Mouse (Mus musculus) CH12.LX (cell line): ENCODE measurements around the gene Sycp3. TPM values are rescaled to one million over a fixed set of nuclear protein-coding genes. Genes with fewer than 3 reads are reported as not detected.

Experiments used
- DNase-seq: peaks from one replicate; pipeline ENCODE4 v3.0.0-alpha.2; 2013; ENCODE audit errors: extremely low read depth
- H3K27ac ChIP-seq: 2 replicates; pipeline ENCODE4 v1.5.1; 2012; ENCODE audit warnings: low read depth, mild to moderate bottlenecking, control low read depth, moderate library complexity; ENCODE audit not compliant: insufficient read depth
- H3K27me3 ChIP-seq: replicated peaks from 2 replicates; pipeline ENCODE3; 2012; ENCODE audit warnings: inconsistent platforms
- H3K36me3 ChIP-seq, 2 experiments: replicated peaks in 1 of 2; 2 replicates each; pipeline versions ENCODE3 to v1.6.1; 2012; ENCODE audit warnings: inconsistent platforms in 1 of 2, low read length in 1 of 2, mild to moderate bottlenecking in 1 of 2, mixed read lengths in 1 of 2, moderate library complexity in 1 of 2; ENCODE audit not compliant: control insufficient read depth in 1 of 2, insufficient read depth in 1 of 2
- H3K4me1 ChIP-seq, 2 experiments: 2 replicates each; pipeline ENCODE4 v1.6.1; 2012; ENCODE audit warnings: inconsistent platforms in 1 of 2, moderate library complexity in 1 of 2; ENCODE audit not compliant: insufficient read depth in 2 of 2, control insufficient read depth in 1 of 2
- H3K4me2 ChIP-seq: 2 replicates; pipeline ENCODE4 v1.6.1; 2012; ENCODE audit warnings: low read depth, mild to moderate bottlenecking, control low read depth; ENCODE audit not compliant: poor library complexity, insufficient read depth, severe bottlenecking
- H3K4me3 ChIP-seq, 3 experiments: fragments of 150-350 bp in 1 of 3; sonication (generic) in 1 of 3; replicated peaks in 1 of 3; 2 replicates each; pipeline versions ENCODE3 to v1.5.1; 2011 to 2012; ENCODE audit warnings: low read depth in 2 of 3, low read length in 2 of 3, mild to moderate bottlenecking in 2 of 3, moderate library complexity in 2 of 3, control low read depth in 1 of 3, improper control_type of control experiment in 1 of 3, inconsistent platforms in 1 of 3, mixed read lengths in 1 of 3; ENCODE audit not compliant: poor library complexity in 1 of 3
- H3K79me2 ChIP-seq: replicated peaks from 2 replicates; pipeline ENCODE4 v1.6.1; 2012; ENCODE audit warnings: mild to moderate bottlenecking, moderate library complexity; ENCODE audit not compliant: control insufficient read depth, poor library complexity, insufficient read depth, severe bottlenecking; ENCODE audit errors: extremely low read depth
- H3K9ac ChIP-seq: 2 replicates; pipeline ENCODE4 v1.6.1; 2012; ENCODE audit warnings: low read depth, mild to moderate bottlenecking, control low read depth, moderate library complexity; ENCODE audit not compliant: insufficient read depth
- H3K9me3 ChIP-seq: replicated peaks from 2 replicates; pipeline ENCODE3; 2012; ENCODE audit warnings: low read length, inconsistent platforms, mixed read lengths
- BHLHE40 ChIP-seq: IDR thresholded peaks from 2 replicates; pipeline ENCODE4 v1.6.1; 2011; ENCODE audit warnings: mild to moderate bottlenecking, low read depth, low read length, improper control_type of control experiment
- CHD1 ChIP-seq: IDR thresholded peaks from 2 replicates; pipeline ENCODE4 v1.6.1; 2012; ENCODE audit warnings: low read depth, low read length, improper control_type of control experiment, inconsistent platforms
- CHD2 ChIP-seq: IDR thresholded peaks from 2 replicates; pipeline ENCODE4 v1.6.1; 2011; ENCODE audit warnings: low read length, improper control_type of control experiment
- E2F4 ChIP-seq: IDR thresholded peaks from 2 replicates; pipeline ENCODE4 v1.6.1; 2011; ENCODE audit warnings: low read depth, low read length, improper control_type of control experiment; ENCODE audit not compliant: insufficient replicate concordance
- EP300 ChIP-seq: IDR thresholded peaks from 2 replicates; pipeline ENCODE4 v1.6.1; 2011; ENCODE audit warnings: low read length, improper control_type of control experiment
- GABPA ChIP-seq: IDR thresholded peaks from 2 replicates; pipeline ENCODE4 v1.6.1; 2012; ENCODE audit warnings: low read depth, low read length, improper control_type of control experiment, inconsistent platforms; ENCODE audit not compliant: insufficient replicate concordance
- IRF4 ChIP-seq: IDR thresholded peaks from 2 replicates; pipeline ENCODE4 v1.6.1; 2014; ENCODE audit warnings: low read depth, mild to moderate bottlenecking, inconsistent platforms, low read length, improper control_type of control experiment
- JUND ChIP-seq: conservative IDR thresholded peaks from 2 replicates; pipeline ENCODE4 v1.6.1; 2011; ENCODE audit warnings: low read depth, low read length, improper control_type of control experiment
- KAT2A ChIP-seq: IDR thresholded peaks from 2 replicates; pipeline ENCODE4 v1.6.1; 2012; ENCODE audit warnings: low read length, improper control_type of control experiment, inconsistent platforms; ENCODE audit not compliant: insufficient replicate concordance
- MXI1 ChIP-seq: IDR thresholded peaks from 2 replicates; pipeline ENCODE4 v1.6.1; 2011; ENCODE audit warnings: mild to moderate bottlenecking, low read depth, low read length, improper control_type of control experiment
- MYC ChIP-seq: IDR thresholded peaks from 2 replicates; pipeline ENCODE4 v1.6.1; 2011; ENCODE audit warnings: low read depth, mild to moderate bottlenecking, improper control_type of control experiment, low read length
- NELFE ChIP-seq: IDR thresholded peaks from 2 replicates; pipeline ENCODE4 v1.6.1; 2011; ENCODE audit warnings: low read depth, low read length, improper control_type of control experiment
- NRF1 ChIP-seq: IDR thresholded peaks from 2 replicates; pipeline ENCODE4 v1.6.1; 2014; ENCODE audit warnings: low read depth, mild to moderate bottlenecking, inconsistent platforms, low read length, improper control_type of control experiment, moderate library complexity
- PAX5 ChIP-seq: IDR thresholded peaks from 2 replicates; pipeline ENCODE4 v1.6.1; 2012; ENCODE audit warnings: low read length, inconsistent platforms, mixed read lengths
- RAD21 ChIP-seq: IDR thresholded peaks from 2 replicates; pipeline ENCODE4 v1.6.1; 2011; ENCODE audit warnings: low read depth, mild to moderate bottlenecking, low read length, improper control_type of control experiment, moderate library complexity
- SIN3A ChIP-seq: IDR thresholded peaks from 2 replicates; pipeline ENCODE4 v1.6.1; 2012; ENCODE audit warnings: low read length, improper control_type of control experiment, inconsistent platforms
- UBTF ChIP-seq: IDR thresholded peaks from 2 replicates; pipeline ENCODE4 v1.6.1; 2012; ENCODE audit warnings: low read depth, mild to moderate bottlenecking, inconsistent platforms, low read length, improper control_type of control experiment, moderate library complexity
- USF1 ChIP-seq: IDR thresholded peaks from 2 replicates; pipeline ENCODE4 v1.6.1; 2014; ENCODE audit warnings: low read depth, mild to moderate bottlenecking, inconsistent platforms, low read length, improper control_type of control experiment
- ZC3H11A ChIP-seq: IDR thresholded peaks from 2 replicates; pipeline ENCODE4 v1.6.1; 2012; ENCODE audit warnings: low read depth, mild to moderate bottlenecking, inconsistent platforms, low read length, improper control_type of control experiment
- ZKSCAN1 ChIP-seq: IDR thresholded peaks from 2 replicates; pipeline ENCODE4 v1.6.1; 2012; ENCODE audit warnings: low read depth, inconsistent platforms, low read length, improper control_type of control experiment, borderline replicate concordance
- ZMIZ1 ChIP-seq: IDR thresholded peaks from 2 replicates; pipeline ENCODE4 v1.6.1; 2012; ENCODE audit warnings: low read depth, mild to moderate bottlenecking, inconsistent platforms, low read length, improper control_type of control experiment
- ZNF384 ChIP-seq: IDR thresholded peaks from 2 replicates; pipeline ENCODE4 v1.6.1; 2012; ENCODE audit warnings: low read depth, low read length, improper control_type of control experiment, inconsistent platforms
- dilution Hi-C: fragments of 300-500 bp; cut with MboI; formaldehyde crosslinking; loops from 2 replicates; pipeline ENCODE4 v1.14.3; 2020; ENCODE audit warnings: low sequenced_read_pairs; ENCODE audit not compliant: extremely low pct_unique_long_range_greater_than_20kb, extremely low pct_ligation_motif_present
- in situ Hi-C: fragments of 300-500 bp; cut with MboI; formaldehyde crosslinking; loops from 3 replicates; pipeline ENCODE4 v1.14.3; 2019; ENCODE audit warnings: low sequenced_read_pairs, low pct_ligation_motif_present, low pct_unique_long_range_greater_than_20kb, mixed read lengths
- polyA plus RNA-seq: library from polyadenylated mRNA; unstranded; fragments of >175 nt; gene quantifications from 2 replicates; pipeline ENCODE4 v1.2.1, GENCODE M21; 2012; ENCODE audit warnings: low read depth; ENCODE audit not compliant: insufficient read length
- total RNA-seq, 2 experiments: library from RNA; depleted of rRNA; stranded (reverse); fragments of 300-350 nt in 1 of 2; fragments of >200 nt in 1 of 2; gene quantifications; 2 replicates each; pipeline ENCODE4 v1.2.3; 2012 to 2014

Gene Sycp3
- total and polyA plus RNA-seq, 3 experiments, result not detected

GRCm38 (mm10) chr10:88507691-88508143 is 48.3 kb downstream of the Sycp3 start:
- Histone ChIP-seq H3K79me2 (no peaks in the 10 kb centered on the region), H3K4me1 (peaks cover 0 to 11% of the 10 kb centered on the region in 2 experiments; a peak in 2 of 4 replicates), H3K27ac (no peak overlapping the region), H3K9me3 (no peaks in the 10 kb centered on the region), H3K27me3 (peaks cover 5% of the 10 kb centered on the region), H3K9ac (no peak overlapping the region), H3K36me3 (no peaks in the 10 kb centered on the region), H3K4me3 (no peak overlapping the region), H3K4me2 (no peak overlapping the region)
- TF ChIP-seq RAD21, result no peak
- no peak for TF ChIP-seq MXI1
- TF ChIP-seq EP300, result no peak
- TF ChIP-seq SIN3A, result no peak
- no peak for TF ChIP-seq MYC
- TF ChIP-seq CHD2, result no peak
- no peak for TF ChIP-seq E2F4
- no peak for TF ChIP-seq USF1
- TF ChIP-seq ZC3H11A, result no peak
- TF ChIP-seq ZMIZ1, result no peak
- no peak for TF ChIP-seq IRF4
- no peak for TF ChIP-seq JUND
- no peak for TF ChIP-seq KAT2A
- no peak for TF ChIP-seq CHD1
- TF ChIP-seq GABPA, result no peak
- TF ChIP-seq ZNF384, result no peak
- TF ChIP-seq BHLHE40, result no peak
- no peak for DNase-seq
- in situ Hi-C loops (no loop called here), dilution Hi-C loops (no loop called here)

- in situ Hi-C loops, result no loop called here
- no peaks in the 10 kb centered on the region for H3K27me3 ChIP-seq
- H3K79me2 ChIP-seq, result no peaks in the 10 kb centered on the region
- peaks cover 0 to 11% of the 10 kb centered on the region in 2 experiments; a peak in 2 of 4 replicates for H3K4me1 ChIP-seq
- H3K4me2 ChIP-seq, result no peak overlapping the region
- H3K4me3 ChIP-seq, result no peak overlapping the region
- TF ChIP-seq ZKSCAN1, result no peak
- TF ChIP-seq RAD21, result no peak
- TF ChIP-seq PAX5, result no peak
- TF ChIP-seq NRF1, result no peak
- TF ChIP-seq UBTF, result no peak
- TF ChIP-seq ZMIZ1, result no peak
- TF ChIP-seq NELFE, result no peak
- TF ChIP-seq, all 38 proteins: peak for 0
- H3K27ac ChIP-seq, result no peak overlapping the region
- dilution Hi-C loops, result no loop called here
- no peaks in the 10 kb centered on the region for H3K9me3 ChIP-seq
- no peak for DNase-seq
- H3K36me3 ChIP-seq, result no peaks in the 10 kb centered on the region
- no peak overlapping the region for H3K9ac ChIP-seq
These were observed 51.3 kb downstream of the Sycp3 start for GRCm38 (mm10) chr10:88510503-88511271.
